Mouse (Mus musculus): ENCODE measurements at regions not wholly inside any gene's neighbourhood (a gene's known extent, or its start where the extent isn't known, plus 50 kb on each side); places are given as distances from the start of the nearest gene placed in this dataset.

DNA sequence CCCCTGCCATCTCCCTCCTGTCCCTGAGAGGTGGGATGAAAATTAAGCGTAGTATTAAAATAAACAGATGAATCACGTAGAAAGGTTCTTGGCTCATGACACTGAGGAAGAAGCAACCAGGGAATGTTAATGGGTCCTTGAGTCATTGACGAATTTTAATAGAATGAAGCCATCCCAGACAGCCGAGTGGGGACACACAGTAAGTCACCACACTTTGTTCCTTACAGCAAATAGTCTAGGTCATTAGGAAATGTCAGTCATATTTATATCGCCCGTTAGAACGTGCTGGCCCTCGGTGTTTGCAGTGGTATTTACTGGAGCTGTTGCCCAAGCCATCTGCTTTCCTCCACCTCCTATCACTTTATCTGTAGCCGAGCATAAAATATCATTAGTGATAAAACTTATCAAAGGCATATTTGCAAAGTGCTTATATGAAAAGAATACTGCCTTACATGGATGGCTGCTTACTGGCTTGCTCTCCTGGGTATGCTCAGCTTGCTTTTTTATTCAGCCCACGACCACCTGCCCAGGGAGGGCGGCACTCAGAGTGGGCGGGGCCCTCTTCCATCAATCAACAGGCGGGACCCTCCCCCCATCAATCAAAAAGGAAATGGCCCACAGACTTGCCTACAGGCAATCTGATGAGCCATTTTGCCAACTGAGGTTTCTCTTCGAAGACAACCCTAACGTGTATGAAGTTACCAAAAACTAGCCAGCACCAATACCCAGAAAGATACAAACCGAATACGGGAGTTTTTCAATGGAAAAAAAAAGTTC, 110.5 kb upstream of the Rap1b start:
- TF ChIP-seq CTCF (IDR thresholded peaks at IDR 0.05; ENCODE audit: low read depth, low read length) (no peak), POLR2A (IDR thresholded peaks at IDR 0.05; ENCODE audit: extremely low read depth, insufficient read depth, low read length) (no peak)
